ENCODE assay signal across 9 mouse cellular contexts in the genomic region with DNA sequence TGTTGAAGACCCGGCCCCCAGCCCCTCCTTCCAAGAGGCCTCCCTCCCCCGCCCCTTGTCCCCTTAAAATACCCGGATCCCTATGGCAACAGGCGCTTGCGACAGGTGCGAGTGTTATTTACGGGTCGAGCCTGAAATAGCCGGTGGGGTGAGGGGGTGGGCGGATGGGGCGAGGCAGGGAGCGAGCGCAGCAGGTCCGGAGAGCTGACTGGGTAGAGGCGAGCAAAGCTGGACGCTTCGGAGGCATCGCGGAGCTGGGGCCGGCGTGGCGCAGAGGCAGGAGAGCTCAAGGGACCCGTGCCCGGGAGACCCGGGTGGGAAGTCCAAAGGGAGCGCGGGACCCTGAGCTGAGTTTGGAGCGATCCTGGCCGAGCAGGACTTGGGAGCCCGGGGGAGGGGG. TPM values are rescaled to one million over a fixed set of nuclear protein-coding genes. Genes with fewer than 3 reads are reported as not detected.
DNase-seq lines count a peak whose midpoint lies in the region; ATAC-seq and TF ChIP-seq lines count a peak whose summit lies in the region.
"Had no signal": no experiment of that assay in that cellular context is flagged by ENCODE, and none has a peak within 500 bp of the region (broad histone marks: within the 10 kb centered on the region; RNA-seq: fewer than 3 reads in every experiment).

No protein-coding gene starts in this region.

- H3K9me3 ChIP-seq in kidney, postnatal 0 days (replicated peaks; ENCODE audit: low read length): no peaks in the 10 kb centered on the region
- no peaks in the 10 kb centered on the region for H3K9me3 ChIP-seq in embryonic facial prominence, embryonic 11.5 days (replicated peaks; ENCODE audit: control insufficient read depth, low read length)

- H3K9ac ChIP-seq in kidney, postnatal 0 days (ENCODE audit: low read depth, low read length): no peak overlapping the region
- no peak overlapping the region for H3K9ac ChIP-seq in embryonic facial prominence, embryonic 11.5 days (replicated peaks; ENCODE audit: low read length)

- 2% methylated on average over 30 of the region's 30 CpGs for WGBS in kidney, postnatal 0 days
- WGBS in embryonic facial prominence, embryonic 11.5 days: 1% methylated on average over 30 of the region's 30 CpGs

- no peak overlapping the region for H3K27ac ChIP-seq in kidney, postnatal 0 days
- no peak overlapping the region for H3K27ac ChIP-seq in embryonic facial prominence, embryonic 11.5 days (replicated peaks; ENCODE audit: low read depth, low read length)

- H3K27me3 ChIP-seq in kidney, postnatal 0 days (ENCODE audit: insufficient read depth, low read length): peaks cover 36% of the 10 kb centered on the region
- peaks cover 31% of the 10 kb centered on the region for H3K27me3 ChIP-seq in embryonic facial prominence, embryonic 11.5 days (ENCODE audit: control insufficient read depth, insufficient read depth, low read length)

- no peaks in the 10 kb centered on the region for H3K36me3 ChIP-seq in kidney, postnatal 0 days (ENCODE audit: insufficient read depth, low read length)
- H3K36me3 ChIP-seq in embryonic facial prominence, embryonic 11.5 days (replicated peaks; ENCODE audit: control insufficient read depth, insufficient read depth, low read depth, low read length): no peaks in the 10 kb centered on the region

- H3K4me2 ChIP-seq in kidney, postnatal 0 days (ENCODE audit: low read length): peak overlapping the region; percentile 45; the same call in 1 of the 2 replicates
- H3K4me2 ChIP-seq in embryonic facial prominence, embryonic 11.5 days (ENCODE audit: low read depth, low read length): peak overlapping the region; percentile 36

- peaks cover 3% of the 10 kb centered on the region; the same call in 1 of the 2 replicates for H3K4me1 ChIP-seq in kidney, postnatal 0 days (replicated peaks; ENCODE audit: insufficient read depth, low read length)
- H3K4me1 ChIP-seq in embryonic facial prominence, embryonic 11.5 days (ENCODE audit: control insufficient read depth, insufficient read depth, low read length): no peaks in the 10 kb centered on the region

- TF ChIP-seq CTCF in kidney, postnatal 0 days (IDR thresholded peaks at IDR 0.05; ENCODE audit: low read depth): no peak

- ATAC-seq in kidney, postnatal 0 days (replicated peaks; ENCODE audit: low FRiP score, low read depth): no peak; the same call in 1 of the 2 replicates
- ATAC-seq in embryonic facial prominence, embryonic 11.5 days (replicated peaks; ENCODE audit: insufficient number of reproducible peaks, low FRiP score, low TSS enrichment, low read depth): 0 out of 2 replicates have a peak, but pooled peaks have one; percentile 30
- ATAC-seq: Patski had no signal

- no peak overlapping the region; the same call in 1 of the 2 replicates for H3K4me3 ChIP-seq in kidney, postnatal 0 days (replicated peaks; ENCODE audit: low read depth, low read length)
- no peak overlapping the region for H3K4me3 ChIP-seq in embryonic facial prominence, embryonic 11.5 days (ENCODE audit: low read depth, low read length)

- DNase-seq in kidney, postnatal 0 days (ENCODE audit: low spot score): peak; percentile 16
- DNase-seq in kidney, postnatal 14 days: no peak
- DNase-seq in embryonic facial prominence, embryonic 11.5 days (ENCODE audit: low spot score): no peak
- DNase-seq in heart, postnatal 4 days: peak; percentile 35
- DNase-seq in neural tube, embryonic 10.5 days (ENCODE audit: extremely low spot score, low spot score): peak; percentile 41
- DNase-seq in spleen, postnatal 14 days (ENCODE audit: low spot score in 2 of 2): no peak
- DNase-seq in left cerebral cortex, adult 18-20 months (ENCODE audit: low spot score in 2 of 2): no peak
- DNase-seq in adipocyte (ENCODE audit: low spot score): no peak

RNA-seq across cellular contexts. Expression of a gene that starts 0.6 kb away (rescaled TPM):
- 0.11 TPM in 1 of 2 replicates, not detected in the other for polyA plus RNA-seq in kidney, postnatal 0 days (2015; fragmentation: Nextera tagmentation; extraction: Ambion mirVana)
- 0.34 TPM in 1 of 2 replicates, not detected in the other for polyA plus RNA-seq in embryonic facial prominence, embryonic 11.5 days (2014; fragmentation: Nextera tagmentation; extraction: Ambion mirVana)
- total RNA-seq in heart, postnatal 4 days (2021): 1 to 10 TPM; 7.9 to 9.0 TPM
- 1 to 10 TPM; 1.0 to 1.9 TPM for total RNA-seq in left cerebral cortex, adult 18-20 months (2021)
- polyA plus RNA-seq: Patski had no signal

RNA-seq across cellular contexts. Expression of a gene that starts 32.9 kb away (rescaled TPM):
- polyA plus RNA-seq in kidney, postnatal 0 days (2015; fragmentation: Nextera tagmentation; extraction: Ambion mirVana): 0.67 and 1.1 TPM in 2 replicates
- 4.7 and 6.5 TPM in 2 replicates for polyA plus RNA-seq in embryonic facial prominence, embryonic 11.5 days (2014; fragmentation: Nextera tagmentation; extraction: Ambion mirVana)
- under 1 TPM in 1 of 2 experiments, not detected in 1; 0.18 TPM for total RNA-seq in heart, postnatal 4 days (2021)
- total RNA-seq in left cerebral cortex, adult 18-20 months (2021): 100 to 1,000 TPM; 166 TPM

Comparison
In these comparisons a context has a peak if more than half of its experiments do, and no peak if none do; other contexts are left out.
1. DNase-seq: peak in kidney, postnatal 0 days (single experiment), heart, postnatal 4 days (single experiment) and neural tube, embryonic 10.5 days (single experiment); none in kidney, postnatal 14 days (single experiment), embryonic facial prominence, embryonic 11.5 days (single experiment), spleen, postnatal 14 days (0 of 2), left cerebral cortex, adult 18-20 months (0 of 2) and adipocyte (single experiment).
2. RNA of a gene that starts 32.9 kb away (total RNA-seq): 166 TPM in left cerebral cortex, adult 18-20 months; 0.18 TPM in heart, postnatal 4 days; every median in the first group is over 100 times any median in the second.